Mouse (Mus musculus): ENCODE results near the gene Myo1b. TPM values are rescaled to one million over a fixed set of nuclear protein-coding genes. Genes with fewer than 3 reads are reported as not detected.

The Myo1b gene
- 7.1 TPM for polyA plus RNA-seq (2012; fragmentation: generic; extraction: Trizol)

- peak within 1 kb of the TSS; percentile 73 for H3K4me2 ChIP-seq (ENCODE audit: low read depth)
- H3K27me3 ChIP-seq (ENCODE audit: control insufficient read depth, insufficient read depth, insufficient read length): no peaks in the 10 kb centered on the region
- peak within 1 kb of the TSS; percentile 21 for H3ac ChIP-seq (ENCODE audit: control insufficient read depth, insufficient read length)
- H3K4me3 ChIP-seq: peak within 1 kb of the TSS; percentile 46
- TF ChIP-seq MYOD1 (IDR thresholded peaks at IDR 0.05; ENCODE audit: control insufficient read depth in 1 of 3, insufficient read length in 2 of 3, low read depth in 2 of 3): peak in 2 of 3 experiments; percentile 22 to 24
- TF ChIP-seq POLR2A (IDR thresholded peaks at IDR 0.05; ENCODE audit: insufficient read length, low read depth): peak; percentile 95
- peak in 2 of 3 experiments; percentile 2 to 18 for TF ChIP-seq MYOG (IDR thresholded peaks at IDR 0.05; ENCODE audit: control insufficient read depth in 1 of 3, insufficient read depth in 1 of 3, insufficient read length in 2 of 3, low read depth in 2 of 3)
- TF ChIP-seq TCF12 (IDR thresholded peaks at IDR 0.05; ENCODE audit: insufficient read depth, poor library complexity, severe bottlenecking): no peak
- peak; percentile 92 for TF ChIP-seq POLR2AphosphoS2 (IDR thresholded peaks at IDR 0.05; ENCODE audit: insufficient read length, low read depth)
- peaks cover 3% of the 10 kb centered on the region for H3K36me3 ChIP-seq (ENCODE audit: control insufficient read depth, insufficient read depth)
- H3K79me2 ChIP-seq (ENCODE audit: control insufficient read depth, insufficient read depth): peaks cover 18% of the 10 kb centered on the region
These were observed at the start of gene Myo1b for GRCm38 (mm10) chr1:51915576-51916156. Myo1b (minus strand) TSS chr1:51916071.

- no peaks in the 10 kb centered on the region for H3K27me3 ChIP-seq (ENCODE audit: control insufficient read depth, insufficient read depth, insufficient read length)
- no peak overlapping the region for H3ac ChIP-seq (ENCODE audit: control insufficient read depth, insufficient read length)
- H3K79me2 ChIP-seq (ENCODE audit: control insufficient read depth, insufficient read depth): no peaks in the 10 kb centered on the region
- no peak overlapping the region for H3K4me2 ChIP-seq (ENCODE audit: low read depth)
- TF ChIP-seq TCF3 (IDR thresholded peaks at IDR 0.05; ENCODE audit: insufficient read length, low read depth) (no peak), REST (IDR thresholded peaks at IDR 0.05; ENCODE audit: insufficient read depth, insufficient read length) (no peak), POLR2A (IDR thresholded peaks at IDR 0.05; ENCODE audit: insufficient read length, low read depth) (no peak), MYOD1 (IDR thresholded peaks at IDR 0.05; ENCODE audit: control insufficient read depth in 1 of 3, insufficient read length in 2 of 3, low read depth in 2 of 3) (no peak), SRF (IDR thresholded peaks at IDR 0.05; ENCODE audit: control insufficient read depth, insufficient read length, low read depth) (no peak), USF1 (IDR thresholded peaks at IDR 0.05; ENCODE audit: low read depth) (no peak), E2F4 (IDR thresholded peaks at IDR 0.05; ENCODE audit: insufficient read depth) (no peak), MYOG (IDR thresholded peaks at IDR 0.05; ENCODE audit: control insufficient read depth in 1 of 3, insufficient read depth in 1 of 3, insufficient read length in 2 of 3, low read depth in 2 of 3) (no peak), TCF12 (IDR thresholded peaks at IDR 0.05; ENCODE audit: insufficient read depth, poor library complexity, severe bottlenecking) (no peak), POLR2AphosphoS2 (IDR thresholded peaks at IDR 0.05; ENCODE audit: insufficient read length, low read depth) (no peak), MAX (IDR thresholded peaks at IDR 0.05; ENCODE audit: low read depth) (no peak), CEBPB (IDR thresholded peaks at IDR 0.05; ENCODE audit: insufficient read depth, poor library complexity, severe bottlenecking) (no peak)
- H3K4me3 ChIP-seq: no peak overlapping the region
- H3K36me3 ChIP-seq (ENCODE audit: control insufficient read depth, insufficient read depth): no peaks in the 10 kb centered on the region
These were observed 48.8 kb upstream of the Myo1b start for GRCm38 (mm10) chr1:51964647-51965046.

GRCm38 (mm10) chr1:51947116-51947515 is 31.2 kb upstream of the Myo1b start:
- no peaks in the 10 kb centered on the region for H3K36me3 ChIP-seq (ENCODE audit: control insufficient read depth, insufficient read depth)
- H3K4me2 ChIP-seq (ENCODE audit: low read depth): no peak overlapping the region
- H3ac ChIP-seq (ENCODE audit: control insufficient read depth, insufficient read length): no peak overlapping the region
- H3K79me2 ChIP-seq (ENCODE audit: control insufficient read depth, insufficient read depth): no peaks in the 10 kb centered on the region
- TF ChIP-seq USF1 (IDR thresholded peaks at IDR 0.05; ENCODE audit: low read depth): no peak
- no peak for TF ChIP-seq MYOG (IDR thresholded peaks at IDR 0.05; ENCODE audit: control insufficient read depth in 1 of 3, insufficient read depth in 1 of 3, insufficient read length in 2 of 3, low read depth in 2 of 3)
- no peak for TF ChIP-seq MYOD1 (IDR thresholded peaks at IDR 0.05; ENCODE audit: control insufficient read depth in 1 of 3, insufficient read length in 2 of 3, low read depth in 2 of 3)
- no peak for TF ChIP-seq CEBPB (IDR thresholded peaks at IDR 0.05; ENCODE audit: insufficient read depth, poor library complexity, severe bottlenecking)
- no peak overlapping the region for H3K4me3 ChIP-seq
- no peaks in the 10 kb centered on the region for H3K27me3 ChIP-seq (ENCODE audit: control insufficient read depth, insufficient read depth, insufficient read length)

GRCm38 (mm10) chr1:51944755-51945154 is 28.9 kb upstream of the Myo1b start:
- TF ChIP-seq E2F4 (IDR thresholded peaks at IDR 0.05; ENCODE audit: insufficient read depth): no peak
- no peak for TF ChIP-seq USF1 (IDR thresholded peaks at IDR 0.05; ENCODE audit: low read depth)
- TF ChIP-seq POLR2A (IDR thresholded peaks at IDR 0.05; ENCODE audit: insufficient read length, low read depth): no peak
- no peak for TF ChIP-seq CEBPB (IDR thresholded peaks at IDR 0.05; ENCODE audit: insufficient read depth, poor library complexity, severe bottlenecking)
- no peak for TF ChIP-seq REST (IDR thresholded peaks at IDR 0.05; ENCODE audit: insufficient read depth, insufficient read length)
- no peak for TF ChIP-seq MAX (IDR thresholded peaks at IDR 0.05; ENCODE audit: low read depth)
- TF ChIP-seq TCF12 (IDR thresholded peaks at IDR 0.05; ENCODE audit: insufficient read depth, poor library complexity, severe bottlenecking): no peak
- no peak for TF ChIP-seq POLR2AphosphoS2 (IDR thresholded peaks at IDR 0.05; ENCODE audit: insufficient read length, low read depth)
- no peak for TF ChIP-seq TCF3 (IDR thresholded peaks at IDR 0.05; ENCODE audit: insufficient read length, low read depth)
- no peak for TF ChIP-seq SRF (IDR thresholded peaks at IDR 0.05; ENCODE audit: control insufficient read depth, insufficient read length, low read depth)
- TF ChIP-seq MYOG (IDR thresholded peaks at IDR 0.05; ENCODE audit: control insufficient read depth in 1 of 3, insufficient read depth in 1 of 3, insufficient read length in 2 of 3, low read depth in 2 of 3): no peak
- no peak for TF ChIP-seq MYOD1 (IDR thresholded peaks at IDR 0.05; ENCODE audit: control insufficient read depth in 1 of 3, insufficient read length in 2 of 3, low read depth in 2 of 3)
- no peak overlapping the region for H3ac ChIP-seq (ENCODE audit: control insufficient read depth, insufficient read length)

GRCm38 (mm10) chr1:51938357-51938756 is 22.5 kb upstream of the Myo1b start:
- H3K4me3 ChIP-seq: no peak overlapping the region
- TF ChIP-seq USF1 (IDR thresholded peaks at IDR 0.05; ENCODE audit: low read depth) (no peak), CEBPB (IDR thresholded peaks at IDR 0.05; ENCODE audit: insufficient read depth, poor library complexity, severe bottlenecking) (no peak), REST (IDR thresholded peaks at IDR 0.05; ENCODE audit: insufficient read depth, insufficient read length) (no peak)

More at GRCm38 (mm10) chr1:51944755-51945154, 28.9 kb upstream of the Myo1b start:
- H3K79me2 ChIP-seq (ENCODE audit: control insufficient read depth, insufficient read depth): no peaks in the 10 kb centered on the region
- no peaks in the 10 kb centered on the region for H3K36me3 ChIP-seq (ENCODE audit: control insufficient read depth, insufficient read depth)
- no peak overlapping the region for H3K4me3 ChIP-seq
- no peak overlapping the region for H3K4me2 ChIP-seq (ENCODE audit: low read depth)
- no peaks in the 10 kb centered on the region for H3K27me3 ChIP-seq (ENCODE audit: control insufficient read depth, insufficient read depth, insufficient read length)

More at GRCm38 (mm10) chr1:51938357-51938756, 22.5 kb upstream of the Myo1b start:
- Histone ChIP-seq H3ac (ENCODE audit: control insufficient read depth, insufficient read length) (no peak overlapping the region), H3K79me2 (ENCODE audit: control insufficient read depth, insufficient read depth) (no peaks in the 10 kb centered on the region), H3K4me2 (ENCODE audit: low read depth) (no peak overlapping the region), H3K36me3 (ENCODE audit: control insufficient read depth, insufficient read depth) (no peaks in the 10 kb centered on the region), H3K27me3 (ENCODE audit: control insufficient read depth, insufficient read depth, insufficient read length) (no peaks in the 10 kb centered on the region)

Data from myocyte (in vitro differentiated cells).